Mouse (Mus musculus): ENCODE measurements around the gene Spata13.

Gene Spata13

DNA sequence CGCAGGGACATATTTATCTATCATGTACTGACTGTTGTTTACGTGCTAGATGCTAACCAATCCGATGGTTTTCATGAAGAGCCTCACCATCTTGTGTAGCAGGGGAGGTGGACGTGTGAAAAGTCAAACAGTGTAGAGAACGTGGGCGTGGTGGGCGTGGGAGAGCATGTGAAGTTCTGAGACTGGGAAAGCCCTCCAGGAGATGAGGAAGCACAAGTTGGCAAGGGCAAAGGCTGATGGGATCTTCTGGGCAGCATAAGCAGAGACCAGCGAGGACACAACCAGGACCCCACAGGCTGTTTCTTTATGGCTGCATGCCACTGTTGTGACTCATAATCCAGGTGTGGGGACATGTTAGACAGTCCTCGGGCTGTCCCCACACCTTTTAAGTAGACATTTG is 5.4 kb downstream of the Spata13 start:
- no peak for DNase-seq (ENCODE audit: low read depth, low spot score)

DNA sequence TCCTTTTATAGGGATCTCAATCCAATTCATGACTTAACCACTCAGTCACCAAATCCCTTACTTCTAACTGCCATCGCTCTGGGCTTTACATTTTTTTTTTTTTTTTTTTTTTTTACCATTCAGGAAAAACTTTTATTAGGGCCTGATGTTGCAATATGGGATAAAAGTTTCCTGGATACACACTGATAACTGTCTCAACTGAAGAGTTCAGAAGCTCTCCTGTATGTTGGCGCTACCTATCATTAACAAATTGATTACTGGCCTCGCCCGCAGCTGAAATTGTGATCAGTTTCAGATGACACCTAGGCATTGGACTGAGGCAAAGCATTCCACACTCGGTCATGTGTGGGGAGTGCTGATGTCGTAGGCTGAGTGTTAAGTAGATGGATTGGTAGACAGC is 7.3 kb downstream of the Spata13 start:
- no peak for DNase-seq (ENCODE audit: low read depth, low spot score)

GRCm38 (mm10) chr14:60642131-60642530 is 8.3 kb downstream of the Spata13 start:
- no peak for DNase-seq (ENCODE audit: low read depth, low spot score)

DNA sequence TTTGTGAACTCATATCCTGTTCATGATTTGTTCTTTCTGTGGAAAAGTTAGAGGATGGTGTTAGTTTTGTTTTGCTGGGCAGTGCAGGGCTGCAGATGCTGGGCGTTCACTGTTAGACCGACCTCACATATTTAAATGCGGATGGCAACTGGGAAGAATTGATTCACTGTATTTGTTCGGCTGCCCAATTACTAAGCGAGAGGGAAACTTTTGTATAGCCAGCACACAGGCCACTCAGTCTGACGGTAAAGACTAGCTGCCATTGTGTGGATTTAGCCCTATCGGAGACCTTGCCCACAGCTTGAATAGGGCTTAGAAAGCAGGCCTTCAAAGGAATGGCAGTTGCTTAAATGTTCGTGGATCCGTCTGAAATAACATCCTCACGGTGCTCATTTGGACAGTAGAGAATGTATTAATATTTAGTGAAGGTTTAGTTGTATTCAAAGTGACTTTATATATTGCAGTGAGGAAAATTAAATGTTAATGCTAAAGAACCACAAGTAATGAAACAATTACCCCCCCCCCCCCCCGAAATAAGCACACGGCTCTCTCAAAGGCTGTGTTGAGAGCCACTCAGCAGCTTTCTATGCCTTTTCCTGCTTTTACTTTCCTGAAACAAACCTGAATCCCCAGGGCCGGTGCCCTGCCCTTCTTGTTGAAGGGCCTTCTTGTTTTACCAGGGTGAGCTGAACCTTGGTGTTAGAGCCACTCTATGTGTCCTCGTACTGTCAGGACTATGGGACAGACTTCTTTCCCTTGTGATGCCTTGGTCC is 9.5 kb downstream of the Spata13 start:
- DNase-seq (ENCODE audit: low read depth, low spot score), result no peak

- no peak for DNase-seq (ENCODE audit: low read depth, low spot score)
Measured at GRCm38 (mm10) chr14:60646373-60646772, 12.6 kb downstream of the Spata13 start.

- no peak for DNase-seq (ENCODE audit: low read depth, low spot score)
Measured at GRCm38 (mm10) chr14:60647885-60648284, 14.1 kb downstream of the Spata13 start.

GRCm38 (mm10) chr14:60648956-60649355 is 15.2 kb downstream of the Spata13 start:
- no peak for DNase-seq (ENCODE audit: low read depth, low spot score)

- DNase-seq (ENCODE audit: low read depth, low spot score), result no peak
Measured at GRCm38 (mm10) chr14:60653184-60653583, 19.4 kb downstream of the Spata13 start.

DNA sequence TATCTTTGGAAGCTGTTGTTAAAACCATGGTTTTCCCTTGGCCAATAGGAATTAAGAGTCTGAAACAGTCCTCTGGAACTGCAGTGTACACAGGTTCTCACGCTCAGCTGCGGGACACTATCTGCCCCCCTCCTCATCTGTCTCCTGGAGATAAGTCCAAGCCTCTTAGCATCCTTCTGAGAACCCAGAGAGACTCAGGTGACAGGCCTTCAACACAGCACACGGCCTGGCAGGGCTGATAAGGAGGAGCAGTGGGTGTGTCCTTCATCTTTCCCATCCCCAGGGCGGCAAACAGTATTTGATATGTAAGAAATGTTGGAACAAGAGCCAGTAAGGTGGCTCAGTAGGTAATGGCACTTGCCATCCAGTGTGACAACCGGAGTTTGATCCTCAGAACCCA is 20.2 kb downstream of the Spata13 start:
- no peak for DNase-seq (ENCODE audit: low read depth, low spot score)

- DNase-seq (ENCODE audit: low read depth, low spot score), result no peak
Measured at GRCm38 (mm10) chr14:60654708-60655107, 20.9 kb downstream of the Spata13 start.

GRCm38 (mm10) chr14:60655941-60656700 is 22.3 kb downstream of the Spata13 start:
- DNase-seq (ENCODE audit: low read depth, low spot score), result no peak

DNA sequence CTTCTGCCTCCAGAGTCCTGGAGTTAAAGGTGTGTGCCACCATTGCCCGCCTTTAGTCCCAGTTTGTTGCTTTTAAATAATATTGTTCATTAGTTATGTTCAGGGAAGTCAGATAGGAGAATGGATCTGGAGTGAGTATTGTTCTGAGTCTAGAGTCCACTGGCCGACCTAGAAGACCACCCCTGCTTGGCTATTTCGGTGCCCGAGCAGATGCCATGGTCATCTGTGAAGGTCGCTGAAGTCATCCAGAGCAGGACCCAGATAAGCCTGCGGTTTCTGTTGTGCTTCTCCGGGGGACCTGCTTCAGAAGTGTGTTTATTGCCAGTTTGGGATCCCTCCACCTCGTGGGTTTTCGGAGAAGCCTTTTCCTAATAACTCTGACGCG is 22.9 kb downstream of the Spata13 start:
- no peak for DNase-seq (ENCODE audit: low read depth, low spot score)

DNA sequence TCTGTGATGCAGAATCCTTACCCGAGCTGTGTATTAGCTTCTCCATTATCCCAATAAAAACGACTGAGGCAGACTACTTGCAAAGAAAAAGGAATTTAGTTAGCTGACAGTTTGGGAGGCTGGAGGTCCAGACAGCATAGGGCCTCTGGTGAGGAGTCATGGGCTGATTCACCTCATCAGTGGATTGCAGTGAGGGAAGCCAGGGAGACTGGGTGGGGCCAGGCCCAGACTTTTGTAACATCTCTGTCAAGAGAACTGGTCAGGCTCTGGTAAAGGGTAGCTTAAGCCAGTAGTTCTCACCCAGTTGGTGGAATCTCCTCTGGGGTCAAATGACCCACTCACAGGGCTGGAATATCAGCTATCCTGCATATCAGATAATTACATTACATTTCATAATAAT is 24.1 kb downstream of the Spata13 start:
- no peak for DNase-seq (ENCODE audit: low read depth, low spot score)

DNA sequence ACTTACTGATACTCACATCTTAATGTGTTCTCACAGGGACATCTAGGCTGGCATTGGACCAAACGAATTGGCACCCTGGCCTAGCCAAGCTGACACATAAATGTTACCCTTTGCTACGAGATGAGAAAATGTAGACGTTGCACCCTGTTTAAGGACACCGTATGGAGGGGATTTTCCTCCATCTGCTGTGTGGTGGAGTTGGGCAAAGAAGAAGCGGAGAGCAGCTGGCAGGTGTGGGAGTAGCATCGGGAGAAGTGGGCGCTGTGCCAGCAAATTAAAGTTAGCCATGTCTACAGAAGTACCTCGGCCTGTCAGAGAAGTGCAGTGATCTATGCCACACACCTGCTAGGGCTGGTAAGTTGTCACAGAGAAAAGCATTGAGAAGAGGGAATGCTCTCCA is 25.7 kb downstream of the Spata13 start:
- DNase-seq (ENCODE audit: low read depth, low spot score), result no peak

GRCm38 (mm10) chr14:60660591-60660990 is 26.8 kb downstream of the Spata13 start:
- no peak for DNase-seq (ENCODE audit: low read depth, low spot score)

DNA sequence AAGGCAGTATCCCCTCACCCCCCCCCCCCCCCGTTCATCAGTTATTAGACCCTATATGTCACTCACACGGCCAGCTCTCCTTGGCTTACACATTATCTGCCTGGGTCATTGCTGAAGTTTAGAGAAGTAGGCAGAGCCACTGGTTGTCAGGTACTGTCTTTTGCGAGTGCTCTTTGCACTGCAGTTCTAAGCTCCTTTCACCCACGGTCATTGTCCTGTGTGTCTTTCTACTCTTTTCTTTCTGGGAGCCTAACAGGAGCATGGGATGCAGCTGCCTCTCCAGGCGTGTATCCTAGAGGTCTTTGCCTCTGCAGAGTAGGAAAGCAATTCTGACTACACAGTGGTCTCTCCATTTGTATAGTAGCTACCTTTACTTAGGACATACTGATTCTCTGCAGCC is 27.5 kb downstream of the Spata13 start:
- DNase-seq (ENCODE audit: low read depth, low spot score), result no peak

- no peak for DNase-seq (ENCODE audit: low read depth, low spot score)
Measured at GRCm38 (mm10) chr14:60663309-60663940, 29.6 kb downstream of the Spata13 start.

DNA sequence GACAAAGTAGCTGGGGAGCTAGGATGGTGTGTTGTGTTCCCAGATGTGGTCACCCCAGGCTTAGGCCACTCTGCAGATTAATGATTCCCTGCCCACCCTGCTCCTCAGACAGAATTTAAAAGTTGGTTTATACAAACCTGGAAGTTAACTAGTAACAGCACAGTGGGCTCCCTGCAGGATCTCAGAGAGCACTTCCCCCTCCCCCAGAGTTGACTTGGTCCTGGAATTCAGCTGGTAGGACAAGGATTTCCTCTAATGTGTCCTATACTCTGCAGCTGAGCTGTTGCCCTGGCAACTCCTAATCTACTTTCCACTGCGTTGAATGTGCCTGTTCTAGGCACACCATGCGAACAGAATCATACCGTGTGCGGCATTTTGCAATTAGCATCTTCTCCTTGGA is 30.8 kb downstream of the Spata13 start:
- DNase-seq (ENCODE audit: low read depth, low spot score), result no peak

GRCm38 (mm10) chr14:60665263-60665662 is 31.5 kb downstream of the Spata13 start:
- DNase-seq (ENCODE audit: low read depth, low spot score), result no peak

DNA sequence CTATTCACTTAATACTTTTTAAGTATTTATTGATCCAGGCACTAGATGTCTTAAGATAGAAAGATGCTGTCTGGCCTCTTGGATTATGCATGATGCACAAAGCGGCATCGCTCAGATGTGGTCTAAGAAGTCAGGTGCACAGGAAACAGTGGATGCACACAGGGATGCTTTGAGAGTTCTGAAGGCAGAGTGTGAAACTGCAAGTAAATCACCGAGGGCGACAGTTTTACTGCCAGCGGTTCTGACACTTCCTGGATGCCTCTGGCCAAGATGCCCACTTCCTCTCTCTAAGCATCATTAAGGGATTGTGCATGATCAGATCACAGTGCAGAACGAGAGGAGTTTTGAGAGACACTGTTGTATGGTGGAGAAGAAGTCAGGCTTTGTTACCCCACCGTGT is 32.5 kb downstream of the Spata13 start:
- DNase-seq (ENCODE audit: low read depth, low spot score), result no peak

DNA sequence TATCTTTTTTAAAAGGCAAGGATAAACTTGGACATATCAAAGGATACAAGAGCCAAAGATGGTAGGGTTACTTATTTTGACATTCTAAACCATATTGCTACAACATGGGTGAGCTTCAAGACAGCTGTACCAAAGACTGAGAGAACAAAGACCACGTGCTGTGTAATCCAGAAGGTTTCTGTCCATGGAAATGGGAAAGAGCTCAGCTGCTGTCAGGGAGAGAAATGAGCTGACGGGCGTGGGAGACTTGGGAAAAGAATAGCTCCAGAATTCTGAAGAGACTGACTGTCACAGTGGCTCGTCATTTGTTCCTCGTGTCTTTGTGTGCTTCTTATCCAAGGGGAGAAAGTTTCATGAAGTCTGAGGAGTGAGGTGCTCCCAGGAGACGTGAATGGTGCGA is 36.4 kb downstream of the Spata13 start:
- DNase-seq (ENCODE audit: low read depth, low spot score), result no peak

- DNase-seq (ENCODE audit: low read depth, low spot score), result no peak
Measured at GRCm38 (mm10) chr14:60671504-60671903, 37.7 kb downstream of the Spata13 start.

GRCm38 (mm10) chr14:60675697-60676096 is 41.9 kb downstream of the Spata13 start:
- DNase-seq (ENCODE audit: low read depth, low spot score), result no peak
